Mouse (Mus musculus) adipocyte (in vitro differentiated cells): ENCODE measurements around the gene Jmjd8.

ENCODE experiments used
- DNase-seq: peaks from one replicate; pipeline ENCODE4 v3.0.0-alpha.2; 2016; ENCODE audit warnings: low spot score

Jmjd8 gene

DNA sequence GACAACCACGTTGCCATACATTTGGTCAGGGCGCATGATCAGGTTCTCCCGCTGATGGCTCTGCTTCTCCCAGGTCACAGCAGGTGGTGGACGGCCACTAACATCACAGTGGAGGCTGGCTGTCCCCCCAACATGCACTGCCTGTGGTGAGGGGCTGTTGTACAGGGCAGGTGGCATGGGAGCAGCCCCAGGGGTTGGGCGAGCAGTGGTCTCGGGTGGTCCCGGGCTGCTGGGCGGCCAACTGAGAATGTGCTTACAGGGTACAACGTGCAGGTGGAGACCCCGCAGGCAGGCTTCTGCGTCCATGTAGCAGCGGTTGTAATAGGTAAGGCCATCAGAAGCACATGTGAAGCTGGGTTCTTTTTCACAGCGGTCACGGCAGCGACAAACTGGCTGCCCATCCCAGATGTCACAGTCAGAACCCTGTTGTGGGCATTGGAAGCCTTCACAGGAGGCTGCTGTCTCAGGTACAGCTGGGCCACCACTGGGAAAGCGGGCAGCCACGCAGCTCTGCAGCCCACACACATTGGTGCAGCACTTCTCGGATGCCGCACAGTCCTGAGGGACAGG, 50.0 kb downstream of the Jmjd8 start:
- DNase-seq, result no peak

DNA sequence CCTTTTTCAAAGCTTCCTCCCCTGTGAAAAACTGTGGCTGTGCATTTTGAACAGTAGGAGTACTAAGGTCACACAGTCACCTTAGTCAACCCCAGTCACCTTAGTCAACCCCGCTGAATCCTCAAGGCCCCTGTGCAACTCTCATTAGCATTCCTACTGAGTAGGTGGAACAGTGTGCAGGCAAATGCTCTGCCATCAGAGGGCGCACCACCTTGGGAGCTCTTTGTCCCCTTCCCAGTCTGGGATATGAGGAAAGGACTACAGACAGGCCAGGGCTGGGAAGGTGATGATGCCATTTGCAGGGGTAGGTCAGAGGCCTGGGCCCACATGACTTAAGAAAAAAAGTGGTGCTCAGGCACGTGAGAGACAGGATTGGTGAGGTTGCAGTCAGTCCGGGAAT, 50.6 kb downstream of the Jmjd8 start:
- peak; percentile 52 for DNase-seq

DNA sequence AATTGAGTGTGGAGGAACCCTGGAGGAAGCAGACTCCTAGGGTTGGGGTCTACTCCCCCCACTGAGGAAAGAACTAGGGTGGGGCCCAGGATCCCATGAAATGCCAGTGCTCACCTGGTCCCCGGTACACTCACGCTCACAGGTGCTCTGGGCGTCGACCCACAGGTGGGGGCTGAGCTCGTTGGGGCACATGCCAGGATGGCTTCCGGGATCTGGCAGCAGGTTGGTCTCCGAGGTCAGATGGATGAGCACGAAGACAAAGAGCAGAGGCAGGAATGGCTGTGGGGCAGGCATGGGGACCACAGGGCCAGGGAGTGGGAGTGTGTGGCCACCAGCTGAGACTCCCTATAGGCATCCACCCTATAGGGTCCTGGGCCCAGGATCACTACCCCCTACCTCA, 51.1 kb downstream of the Jmjd8 start:
- no peak for DNase-seq

DNA sequence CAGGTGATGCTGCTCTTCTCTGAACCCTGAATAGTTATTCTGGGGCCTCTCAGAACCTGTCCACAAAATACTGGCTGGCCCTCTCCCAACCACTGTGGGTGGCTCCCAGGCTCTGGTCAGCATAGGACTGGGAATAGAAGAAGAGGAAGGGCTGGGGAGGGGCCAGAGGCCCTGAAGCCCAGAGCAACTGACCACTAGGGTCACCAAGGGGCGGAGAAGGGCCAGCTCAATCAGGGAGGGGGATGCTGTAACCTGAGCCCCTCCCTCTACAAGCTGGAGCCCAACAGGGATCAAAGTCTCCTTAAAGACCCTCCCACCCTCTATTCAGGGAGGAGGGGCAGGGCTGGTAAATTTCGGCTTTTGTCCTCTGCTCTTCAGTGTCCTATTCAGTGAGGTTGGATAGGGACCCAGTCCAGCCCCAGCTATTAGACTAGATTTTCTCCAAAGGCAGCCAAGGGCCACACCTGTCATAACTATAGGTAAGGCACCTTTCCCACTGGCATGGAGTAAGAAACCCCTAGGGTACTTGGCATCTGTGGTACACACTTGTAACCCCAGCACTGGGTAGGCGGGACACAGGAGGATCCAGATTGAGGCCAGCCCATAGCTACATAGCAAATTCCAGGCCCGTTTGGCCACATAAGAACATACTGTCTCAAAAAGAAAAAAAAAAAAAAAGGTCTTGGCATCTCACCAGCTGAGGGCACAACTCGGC, 51.7 kb downstream of the Jmjd8 start, which contains the start of gene Wfikkn1:
Gene Wfikkn1, minus strand, starts transcription at position 663 of the 715 bp plus-strand sequence.
- peak; percentile 51 for DNase-seq

DNA sequence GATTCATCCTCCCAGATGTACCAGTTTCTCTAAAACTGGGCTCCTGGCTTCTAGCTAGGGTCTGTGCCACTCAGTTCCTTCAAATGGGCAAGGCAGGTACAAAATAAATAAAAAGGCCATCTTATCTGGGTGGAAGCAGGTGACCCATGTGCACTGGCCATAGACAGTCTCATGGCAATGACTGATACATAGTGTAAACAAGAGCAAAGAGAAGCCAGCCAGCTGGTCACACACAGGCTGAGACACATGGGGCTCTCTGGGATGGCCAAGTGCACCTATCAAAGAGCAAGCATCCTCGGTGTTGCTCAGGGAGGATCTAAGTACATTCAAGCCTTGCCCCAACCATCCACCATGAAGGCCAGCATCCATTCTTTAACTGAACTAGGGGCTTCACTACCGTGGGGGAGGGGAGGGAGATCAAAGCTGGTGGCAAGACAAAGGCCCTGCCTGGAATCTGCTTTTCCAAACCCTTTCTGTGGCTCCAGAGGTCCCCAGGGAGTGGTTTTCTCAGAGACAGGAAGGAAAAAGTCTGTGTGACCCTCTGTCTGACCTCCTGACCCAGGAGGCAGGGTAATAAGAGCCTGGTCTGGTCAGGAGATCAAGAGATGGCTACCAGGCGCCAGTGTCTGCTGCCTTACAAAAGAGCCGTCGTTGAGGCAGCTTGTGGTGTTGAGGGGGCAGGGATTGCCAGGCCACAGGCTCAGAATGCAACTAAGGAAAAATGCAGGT, 52.4 kb downstream of the Jmjd8 start:
- no peak for DNase-seq
